Mouse (Mus musculus) C2C12 (cell line): ENCODE data around the gene Lrrc41. TPM values are rescaled to one million over a fixed set of nuclear protein-coding genes. Genes with fewer than 3 reads are reported as not detected.

Experiments
- H3K27me3 ChIP-seq: one replicate; pipeline ENCODE4 v1.6.1; 2011; ENCODE audit not compliant: control insufficient read depth, insufficient read depth, insufficient read length
- H3K36me3 ChIP-seq: one replicate; pipeline ENCODE4 v1.6.1; 2011; ENCODE audit not compliant: control insufficient read depth, insufficient read depth
- H3K4me3 ChIP-seq: one replicate; pipeline ENCODE4 v1.5.1; 2011; ENCODE audit warnings: mild to moderate bottlenecking, control low read depth; ENCODE audit not compliant: poor library complexity, insufficient read depth, severe bottlenecking
- H3K79me2 ChIP-seq: one replicate; pipeline ENCODE4 v1.6.1; 2011; ENCODE audit not compliant: control insufficient read depth, insufficient read depth
- H3K79me3 ChIP-seq: one replicate; pipeline ENCODE4 v1.6.1; 2011; ENCODE audit warnings: low read depth, control low read depth
- H3ac ChIP-seq: one replicate; pipeline ENCODE3; 2011; ENCODE audit warnings: low read depth; ENCODE audit not compliant: control insufficient read depth, insufficient read length
- CEBPB ChIP-seq: IDR thresholded peaks from one replicate; pipeline ENCODE4 v1.6.1; 2011; ENCODE audit warnings: low read depth, mild to moderate bottlenecking, control low read depth, moderate library complexity
- CTCF ChIP-seq: IDR thresholded peaks from one replicate; pipeline ENCODE4 v1.5.1; 2011; ENCODE audit not compliant: control insufficient read depth, insufficient read depth, insufficient read length
- FOSL1 ChIP-seq: IDR thresholded peaks from one replicate; pipeline ENCODE4 v1.8.0; 2011; ENCODE audit warnings: mild to moderate bottlenecking, low read length; ENCODE audit not compliant: poor library complexity, insufficient read depth, severe bottlenecking
- MAX ChIP-seq: IDR thresholded peaks from one replicate; pipeline ENCODE4 v1.6.1; 2011; ENCODE audit warnings: mild to moderate bottlenecking, control low read depth
- MYOD1 ChIP-seq: IDR thresholded peaks from one replicate; pipeline ENCODE4 v1.6.1; 2011; ENCODE audit warnings: low read depth; ENCODE audit not compliant: control insufficient read depth, insufficient read length
- MYOG ChIP-seq: IDR thresholded peaks from one replicate; pipeline ENCODE4 v1.6.1; 2011; ENCODE audit not compliant: control insufficient read depth, insufficient read length; ENCODE audit errors: extremely low read depth
- USF1 ChIP-seq: IDR thresholded peaks from one replicate; pipeline ENCODE4 v1.6.1; 2011; ENCODE audit warnings: low read depth, mild to moderate bottlenecking, control low read depth, moderate library complexity
- polyA plus RNA-seq: library from polyadenylated mRNA; unstranded; fragments of >200 nt; fragmentation: generic; extraction: Trizol; gene quantifications from one replicate; pipeline ENCODE4 v1.2.1, GENCODE M21; 2012; ENCODE audit warnings: missing spikeins

Lrrc41 gene
- polyA plus RNA-seq, 1 experiment = 42.6 TPM

DNA sequence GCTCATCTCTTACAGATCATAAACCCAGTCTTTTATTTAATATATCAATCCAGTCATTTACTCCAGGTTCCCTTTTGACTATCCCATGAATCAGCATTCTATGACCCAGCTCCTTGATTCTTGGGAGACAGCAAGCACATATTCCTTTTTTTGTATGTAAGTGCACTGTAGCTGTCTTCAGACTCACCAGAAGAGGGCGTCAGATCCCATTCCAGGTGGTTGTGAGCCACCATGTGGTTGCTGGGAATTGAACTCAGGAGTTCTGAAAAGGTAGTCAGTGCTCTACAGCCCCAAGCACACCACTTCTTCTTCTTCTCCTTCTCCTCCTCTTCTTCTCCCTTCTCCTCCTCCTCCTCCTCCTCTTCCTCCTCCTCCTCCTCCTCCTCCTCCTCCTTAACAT is 17.5 kb upstream of the Lrrc41 start:
- no peak overlapping the region for H3ac ChIP-seq
- no peaks in the 10 kb centered on the region for H3K27me3 ChIP-seq
- no peak overlapping the region for H3K4me3 ChIP-seq
- TF ChIP-seq FOSL1 (no peak), MYOD1 (no peak), CEBPB (no peak), CTCF (no peak), USF1 (no peak), MYOG (no peak), MAX (no peak)
- H3K79me2 ChIP-seq = peaks cover 8% of the 10 kb centered on the region
- H3K79me3 ChIP-seq = no peaks in the 10 kb centered on the region
- H3K36me3 ChIP-seq = no peaks in the 10 kb centered on the region

DNA sequence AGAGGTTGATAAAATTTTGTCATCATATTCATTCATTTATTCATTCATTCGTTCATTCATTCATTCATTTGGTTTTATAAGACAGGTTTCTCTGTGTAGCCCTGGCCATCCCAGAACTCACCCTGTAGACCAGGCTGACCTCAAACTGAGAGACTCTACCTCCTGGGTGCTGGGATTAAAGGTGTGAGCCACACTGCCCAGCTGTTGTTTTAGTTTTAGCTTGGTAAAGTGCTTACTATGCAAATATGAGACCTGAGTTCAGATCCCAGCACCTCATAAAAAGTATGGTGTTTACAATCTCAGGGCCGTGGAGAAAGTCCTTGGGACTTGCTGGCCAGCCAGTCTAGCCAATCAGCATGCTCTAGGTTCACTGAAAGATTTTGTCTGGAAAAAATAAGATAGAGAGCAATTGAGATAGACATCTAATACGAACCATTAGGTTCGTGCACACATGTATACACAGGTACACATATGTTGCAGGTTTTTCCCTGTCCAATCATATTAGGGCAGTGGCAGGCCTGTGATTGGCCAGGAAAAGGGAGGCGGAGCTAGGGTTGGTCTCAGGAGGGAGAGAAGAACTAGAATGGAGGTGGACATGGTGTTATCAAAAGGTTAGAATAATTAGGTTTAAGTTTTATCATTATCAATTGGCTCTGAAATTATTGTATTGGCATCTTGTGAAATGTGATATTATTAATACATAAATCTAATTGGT is 15.9 kb upstream of the Lrrc41 start:
- Histone ChIP-seq H3K79me2 (peaks cover 4% of the 10 kb centered on the region), H3K36me3 (no peaks in the 10 kb centered on the region), H3K27me3 (no peaks in the 10 kb centered on the region), H3K4me3 (no peak overlapping the region), H3ac (no peak overlapping the region), H3K79me3 (no peaks in the 10 kb centered on the region)
- no peak for TF ChIP-seq MYOG
- no peak for TF ChIP-seq FOSL1
- TF ChIP-seq CTCF = no peak
- no peak for TF ChIP-seq MYOD1
- TF ChIP-seq USF1 = no peak
- no peak for TF ChIP-seq CEBPB
- no peak for TF ChIP-seq MAX

DNA sequence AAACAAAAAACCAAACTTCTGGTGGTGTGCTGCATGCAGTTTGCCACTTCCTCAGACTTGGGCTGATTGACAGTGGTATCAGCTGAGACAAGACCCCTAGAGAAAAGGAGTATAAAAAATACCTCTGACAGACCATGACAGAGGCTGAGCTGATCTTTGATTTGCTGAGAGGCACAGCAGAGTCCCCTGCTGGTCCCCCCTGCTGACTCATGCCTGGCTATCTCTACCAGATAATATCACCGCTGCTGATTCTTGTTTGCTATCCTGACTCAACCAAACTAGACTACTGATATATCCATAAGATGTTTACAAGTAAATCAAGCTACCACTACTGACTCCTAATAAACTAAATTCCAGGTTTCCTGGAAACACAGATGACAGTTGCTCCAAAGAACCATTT is 11.2 kb upstream of the Lrrc41 start:
- Histone ChIP-seq H3ac (no peak overlapping the region), H3K79me2 (peaks cover 7% of the 10 kb centered on the region), H3K27me3 (no peaks in the 10 kb centered on the region), H3K4me3 (no peak overlapping the region), H3K79me3 (peaks cover 1% of the 10 kb centered on the region), H3K36me3 (peaks cover 34% of the 10 kb centered on the region)
- TF ChIP-seq MYOG = no peak
- no peak for TF ChIP-seq FOSL1
- no peak for TF ChIP-seq CTCF
- TF ChIP-seq CEBPB = no peak
- no peak for TF ChIP-seq USF1
- no peak for TF ChIP-seq MYOD1
- TF ChIP-seq MAX = no peak

DNA sequence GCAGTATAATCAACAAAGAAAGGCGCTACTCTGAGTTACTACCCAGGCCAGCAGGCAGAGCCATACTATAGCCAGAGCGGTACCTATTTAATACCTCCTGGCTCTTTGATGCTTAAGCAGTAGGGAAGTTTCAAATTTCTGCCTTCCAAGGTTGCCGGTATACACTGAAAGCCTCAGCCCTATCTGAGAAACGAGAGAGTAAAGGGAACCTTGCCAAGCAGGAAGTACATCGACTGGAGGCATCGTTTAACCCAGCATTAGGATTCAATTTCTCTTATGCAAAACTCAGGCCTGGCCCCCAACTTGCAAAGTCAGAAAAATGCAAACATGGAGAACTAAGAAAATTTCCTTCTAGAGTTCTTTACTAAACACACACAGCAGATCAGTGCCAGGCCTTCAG is 5.0 kb upstream of the Lrrc41 start:
- Histone ChIP-seq H3ac (no peak overlapping the region), H3K79me3 (peaks cover 56% of the 10 kb centered on the region), H3K79me2 (peaks cover 68% of the 10 kb centered on the region), H3K4me3 (no peak overlapping the region), H3K36me3 (peaks cover 50% of the 10 kb centered on the region), H3K27me3 (no peaks in the 10 kb centered on the region)
- no peak for TF ChIP-seq MYOG
- TF ChIP-seq MAX = no peak
- TF ChIP-seq CEBPB = no peak
- TF ChIP-seq USF1 = no peak
- no peak for TF ChIP-seq MYOD1
- no peak for TF ChIP-seq FOSL1
- TF ChIP-seq CTCF = no peak

DNA sequence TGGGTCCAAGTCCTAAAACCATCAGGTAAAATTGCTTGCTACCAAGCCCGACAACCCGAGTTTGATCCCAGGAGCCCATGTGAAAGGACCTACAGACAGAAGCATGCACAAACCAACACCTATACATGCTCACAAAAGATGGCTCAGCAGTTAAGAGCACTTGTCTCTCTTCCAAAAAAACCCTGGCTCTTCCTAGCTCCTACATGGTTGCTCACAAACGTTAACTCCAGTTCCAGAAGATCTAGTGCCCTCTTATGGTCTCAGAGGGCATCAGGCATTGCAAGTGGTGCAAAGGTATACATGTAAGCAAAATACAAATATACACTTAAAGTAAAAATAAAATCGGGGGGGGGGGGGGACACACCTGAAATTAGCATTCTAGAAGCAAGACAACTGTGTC is 1.9 kb upstream of the Lrrc41 start:
- Histone ChIP-seq H3K79me2 (peaks cover 97% of the 10 kb centered on the region), H3K79me3 (peaks cover 77% of the 10 kb centered on the region), H3K4me3 (no peak overlapping the region), H3K36me3 (peaks cover 28% of the 10 kb centered on the region), H3K27me3 (no peaks in the 10 kb centered on the region), H3ac (no peak overlapping the region)
- TF ChIP-seq USF1 (no peak), CEBPB (no peak), MYOD1 (no peak), FOSL1 (no peak), MYOG (no peak), MAX (no peak), CTCF (no peak)

DNA sequence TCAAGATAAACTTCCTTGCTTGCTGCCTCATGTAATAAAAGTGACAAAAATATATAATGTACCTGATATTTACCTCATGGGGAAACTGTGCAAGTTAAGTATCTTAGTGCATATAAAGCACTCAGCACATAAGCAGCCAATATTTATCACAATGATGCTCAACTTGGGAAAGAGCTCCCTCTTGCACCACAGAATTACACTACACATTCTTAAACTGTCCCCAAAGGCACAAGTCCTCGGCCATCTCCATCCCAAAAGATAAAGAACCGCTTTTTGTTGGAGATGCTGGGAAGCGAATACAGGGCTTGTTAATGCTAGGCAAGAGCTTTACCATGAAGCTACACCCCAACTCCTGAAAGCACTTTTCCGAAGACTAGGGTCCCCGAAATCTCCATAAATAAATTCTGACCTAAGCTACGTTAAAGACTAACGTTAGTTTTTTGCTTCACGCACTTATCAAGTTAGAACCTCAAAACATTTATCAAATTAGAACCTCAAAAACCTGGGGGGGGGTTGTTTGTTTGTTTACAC is 859 bp upstream of the Lrrc41 start:
- H3K27me3 ChIP-seq = no peaks in the 10 kb centered on the region
- H3K79me3 ChIP-seq = peaks cover 84% of the 10 kb centered on the region
- H3K4me3 ChIP-seq = peak overlapping the region; percentile 79
- no peak for TF ChIP-seq CTCF
- no peak for TF ChIP-seq USF1
- no peak for TF ChIP-seq MAX
- TF ChIP-seq CEBPB = no peak
- no peak for TF ChIP-seq MYOD1
- no peak for TF ChIP-seq FOSL1
- no peak for TF ChIP-seq MYOG
- H3K36me3 ChIP-seq = peaks cover 19% of the 10 kb centered on the region
- H3K79me2 ChIP-seq = peaks cover 97% of the 10 kb centered on the region
- H3ac ChIP-seq = peak overlapping the region; percentile 67
